Mouse (Mus musculus): Measurements from ENCODE around the gene Tbc1d22a. TPM values are rescaled to one million over a fixed set of nuclear protein-coding genes. Genes with fewer than 3 reads are reported as not detected.

The Tbc1d22a gene
- polyA plus RNA-seq, 1 experiment: not detected

DNA sequence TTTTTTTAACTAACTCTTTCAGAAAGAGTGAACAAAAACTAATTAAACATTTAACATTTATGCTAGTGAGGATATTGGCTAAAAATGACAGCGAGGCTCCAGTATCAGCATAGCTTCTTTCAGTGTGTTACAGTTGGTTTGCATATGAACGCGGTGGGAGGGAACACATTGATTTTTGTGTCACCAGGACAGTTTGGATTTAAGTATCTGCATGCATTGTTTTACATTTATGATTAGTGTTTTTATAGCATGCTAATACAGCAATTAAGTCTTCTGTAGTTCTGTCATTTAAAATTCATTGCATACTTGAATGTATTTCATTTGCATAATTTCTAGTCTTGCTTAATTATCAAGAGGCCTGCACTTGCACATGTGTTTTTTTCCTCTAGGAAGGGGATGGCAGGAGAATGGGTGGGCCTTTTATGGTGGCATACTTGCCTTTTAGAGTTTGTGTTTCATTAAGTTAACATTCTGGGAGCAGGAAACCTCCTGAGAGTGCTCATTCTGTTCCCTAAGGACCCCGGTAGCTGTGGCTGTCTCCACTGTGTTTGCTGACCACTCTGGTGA, 81.5 kb downstream of the Tbc1d22a start:
- Histone ChIP-seq H3K4me3 (ENCODE audit: insufficient read depth, low read depth, low read length) (no peak overlapping the region), H3K27ac (ENCODE audit: insufficient read depth, low read depth, low read length) (no peak overlapping the region), H3K4me1 (ENCODE audit: control insufficient read depth, insufficient read depth, low read length) (peaks cover 5% of the 10 kb centered on the region)
- TF ChIP-seq POLR2A (IDR thresholded peaks at IDR 0.05; ENCODE audit: insufficient read depth, low read depth, low read length): no peak
- no peak for TF ChIP-seq CTCF (IDR thresholded peaks at IDR 0.05; ENCODE audit: insufficient read depth, low read depth, low read length)
- WGBS: 67% methylated on average over 4 of the region's 4 CpGs

DNA sequence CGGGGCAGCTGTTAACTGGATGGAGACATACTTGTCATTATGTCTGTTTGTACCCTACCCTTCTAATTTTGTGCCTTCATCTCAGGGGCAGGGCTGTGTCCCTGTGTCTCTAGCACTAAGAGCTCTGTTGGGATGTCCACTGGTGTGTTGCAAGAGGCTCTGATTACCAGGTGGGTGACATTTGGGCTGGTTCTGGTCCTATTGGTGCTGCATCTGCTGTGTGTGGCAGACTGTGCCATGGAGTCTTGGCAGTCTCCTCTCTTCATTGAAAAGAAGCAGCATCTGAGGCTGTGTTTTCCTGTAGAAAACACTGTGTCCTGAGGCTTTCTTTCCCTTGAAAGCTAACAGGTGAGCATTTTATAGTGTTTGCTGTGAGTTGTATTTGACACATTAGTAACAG, 83.0 kb downstream of the Tbc1d22a start:
- TF ChIP-seq CTCF (IDR thresholded peaks at IDR 0.05; ENCODE audit: insufficient read depth, low read depth, low read length) (no peak), POLR2A (IDR thresholded peaks at IDR 0.05; ENCODE audit: insufficient read depth, low read depth, low read length) (no peak)
- Histone ChIP-seq H3K27ac (ENCODE audit: insufficient read depth, low read depth, low read length) (no peak overlapping the region), H3K4me1 (ENCODE audit: control insufficient read depth, insufficient read depth, low read length) (peaks cover 2% of the 10 kb centered on the region), H3K4me3 (ENCODE audit: insufficient read depth, low read depth, low read length) (no peak overlapping the region)
- WGBS: 96% methylated on average over 1 of the region's 1 CpGs

DNA sequence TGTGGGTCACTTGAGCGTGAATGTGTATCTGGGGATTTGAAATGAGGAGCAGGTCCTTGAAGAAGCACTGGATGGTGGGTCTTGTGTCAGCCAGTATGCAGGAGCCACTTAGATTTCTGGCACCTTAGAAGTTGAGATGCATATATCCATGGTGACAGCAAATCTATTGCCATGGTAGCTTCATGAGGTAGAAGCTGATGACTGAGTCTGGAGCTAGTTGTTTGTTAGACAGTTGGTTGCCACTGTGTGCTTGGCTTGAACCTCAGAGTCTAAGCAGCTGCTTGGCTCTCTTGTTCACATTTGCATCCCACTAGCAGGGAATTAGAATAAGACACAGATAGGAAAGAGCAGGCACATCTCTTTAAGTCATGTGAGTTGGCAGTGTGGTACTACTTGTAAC, 89.6 kb downstream of the Tbc1d22a start:
- Histone ChIP-seq H3K27ac (ENCODE audit: insufficient read depth, low read depth, low read length) (no peak overlapping the region), H3K4me1 (ENCODE audit: control insufficient read depth, insufficient read depth, low read length) (peaks cover 4% of the 10 kb centered on the region), H3K4me3 (ENCODE audit: insufficient read depth, low read depth, low read length) (no peak overlapping the region)
- WGBS: 95% methylated on average over 1 of the region's 1 CpGs
- TF ChIP-seq CTCF (IDR thresholded peaks at IDR 0.05; ENCODE audit: insufficient read depth, low read depth, low read length) (no peak), POLR2A (IDR thresholded peaks at IDR 0.05; ENCODE audit: insufficient read depth, low read depth, low read length) (no peak)

DNA sequence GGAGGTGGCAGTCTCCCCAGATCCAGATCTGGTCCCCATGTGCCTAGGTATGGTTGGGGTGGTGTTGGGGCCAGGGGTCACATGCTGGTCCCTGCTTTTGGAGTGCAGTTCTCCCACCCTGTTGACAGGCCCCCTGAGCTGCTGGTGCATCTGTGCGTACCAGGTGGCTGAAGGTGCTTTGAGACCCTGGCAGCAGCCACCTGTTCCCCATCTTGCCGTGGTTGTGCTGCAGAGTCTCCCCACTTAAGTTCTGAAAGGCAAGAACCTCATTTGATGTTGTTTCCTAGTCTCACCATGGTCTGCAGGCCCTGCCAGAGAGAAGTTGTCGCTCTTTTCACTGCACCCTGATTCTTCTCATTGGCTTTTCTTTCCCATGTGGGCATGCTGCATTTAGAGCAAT, 90.6 kb downstream of the Tbc1d22a start:
- TF ChIP-seq CTCF (IDR thresholded peaks at IDR 0.05; ENCODE audit: insufficient read depth, low read depth, low read length): no peak
- TF ChIP-seq POLR2A (IDR thresholded peaks at IDR 0.05; ENCODE audit: insufficient read depth, low read depth, low read length): no peak
- Histone ChIP-seq H3K27ac (ENCODE audit: insufficient read depth, low read depth, low read length) (no peak overlapping the region), H3K4me1 (ENCODE audit: control insufficient read depth, insufficient read depth, low read length) (peaks cover 9% of the 10 kb centered on the region), H3K4me3 (ENCODE audit: insufficient read depth, low read depth, low read length) (no peak overlapping the region)
- 92% methylated on average over 3 of the region's 3 CpGs for WGBS

DNA sequence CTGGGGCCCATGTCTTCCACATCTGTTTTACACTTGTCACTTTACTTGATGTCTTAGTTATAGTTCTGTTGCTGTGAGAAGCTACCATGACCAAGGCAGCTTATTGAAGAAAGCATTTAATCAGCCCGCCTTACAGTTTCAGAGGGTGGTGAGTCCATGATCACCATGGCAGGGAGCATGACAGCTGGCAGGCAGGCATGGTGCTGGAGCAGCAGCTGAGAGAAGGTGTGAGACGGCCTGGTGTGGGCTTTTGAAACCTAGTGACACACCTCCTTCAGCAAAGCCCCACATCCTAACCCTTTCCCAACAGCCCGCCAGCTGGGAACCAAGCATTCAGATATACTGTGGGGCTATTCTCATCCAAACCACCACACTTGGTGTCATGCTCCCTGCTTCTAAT, 91.0 kb downstream of the Tbc1d22a start:
- Histone ChIP-seq H3K27ac (ENCODE audit: insufficient read depth, low read depth, low read length) (no peak overlapping the region), H3K4me1 (ENCODE audit: control insufficient read depth, insufficient read depth, low read length) (peaks cover 9% of the 10 kb centered on the region), H3K4me3 (ENCODE audit: insufficient read depth, low read depth, low read length) (no peak overlapping the region)
- no peak for TF ChIP-seq CTCF (IDR thresholded peaks at IDR 0.05; ENCODE audit: insufficient read depth, low read depth, low read length)
- no peak for TF ChIP-seq POLR2A (IDR thresholded peaks at IDR 0.05; ENCODE audit: insufficient read depth, low read depth, low read length)
- 87% methylated on average over 3 of the region's 3 CpGs for WGBS

- Histone ChIP-seq H3K4me3 (ENCODE audit: insufficient read depth, low read depth, low read length) (no peak overlapping the region), H3K27ac (ENCODE audit: insufficient read depth, low read depth, low read length) (peak overlapping the region; percentile 92), H3K4me1 (ENCODE audit: control insufficient read depth, insufficient read depth, low read length) (peaks cover 9% of the 10 kb centered on the region)
- WGBS: 52% methylated on average over 5 of the region's 5 CpGs
- TF ChIP-seq POLR2A (IDR thresholded peaks at IDR 0.05; ENCODE audit: insufficient read depth, low read depth, low read length) (no peak), CTCF (IDR thresholded peaks at IDR 0.05; ENCODE audit: insufficient read depth, low read depth, low read length) (no peak)
These were observed 95.1 kb downstream of the Tbc1d22a start for GRCm38 (mm10) chr15:86309213-86309829.

DNA sequence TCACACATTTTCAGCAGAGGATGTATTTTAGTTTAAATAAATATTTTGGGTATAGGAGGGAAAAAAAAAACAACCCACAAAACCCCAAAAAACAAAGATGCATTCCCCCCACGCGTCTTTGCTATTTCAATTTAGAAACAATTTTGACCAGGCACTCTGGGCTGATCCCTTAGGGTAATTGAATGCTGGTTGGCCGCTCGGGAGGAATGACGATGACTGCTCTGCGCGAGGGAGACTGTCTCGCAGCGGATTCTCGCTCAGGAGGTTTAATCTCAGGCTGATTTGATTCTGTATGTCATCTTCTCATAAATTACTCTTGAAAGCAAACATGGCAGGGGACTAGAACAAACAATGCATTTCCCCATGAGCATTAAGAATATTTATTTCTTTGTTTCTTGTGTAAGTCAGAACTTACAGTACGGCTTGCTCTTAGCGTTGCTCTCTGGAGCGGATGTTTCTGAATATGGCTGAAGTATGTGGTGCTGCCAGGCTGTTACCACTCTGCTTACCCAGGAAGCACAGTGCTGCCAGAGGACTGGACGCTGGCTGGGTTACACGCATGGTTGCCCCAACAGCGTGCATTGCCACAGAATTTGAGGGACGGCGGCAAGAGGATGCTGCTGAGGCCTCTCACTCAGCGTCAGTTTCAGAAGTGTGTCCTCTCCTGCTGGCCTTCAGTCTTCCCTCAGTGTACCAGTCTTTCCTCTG, 106.7 kb downstream of the Tbc1d22a start:
- TF ChIP-seq CTCF (IDR thresholded peaks at IDR 0.05; ENCODE audit: insufficient read depth, low read depth, low read length): no peak
- no peak for TF ChIP-seq POLR2A (IDR thresholded peaks at IDR 0.05; ENCODE audit: insufficient read depth, low read depth, low read length)
- H3K4me3 ChIP-seq (ENCODE audit: insufficient read depth, low read depth, low read length): no peak overlapping the region
- no peak overlapping the region for H3K27ac ChIP-seq (ENCODE audit: insufficient read depth, low read depth, low read length)
- 85% methylated on average over 19 of the region's 19 CpGs for WGBS
- no peaks in the 10 kb centered on the region for H3K4me1 ChIP-seq (ENCODE audit: control insufficient read depth, insufficient read depth, low read length)

DNA sequence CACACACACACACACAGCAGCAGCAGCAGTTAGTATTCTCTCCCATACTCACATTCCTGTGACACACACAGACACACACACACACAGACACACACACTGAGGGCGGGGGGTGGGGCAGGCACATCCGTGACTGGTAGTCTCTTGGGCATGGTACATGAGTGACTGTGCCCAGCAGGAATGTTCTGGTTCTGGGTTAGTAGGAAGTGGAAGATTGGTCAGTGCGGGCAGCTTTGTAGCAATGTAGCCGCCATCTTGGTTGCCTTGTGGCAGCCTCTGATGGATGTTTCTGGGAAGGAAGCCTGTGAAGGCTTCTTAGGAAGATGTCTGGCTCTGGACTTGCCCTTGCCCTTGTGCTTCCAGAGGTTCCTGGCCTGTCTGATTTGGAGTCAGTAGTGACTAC, 112.1 kb downstream of the Tbc1d22a start:
- H3K27ac ChIP-seq (ENCODE audit: insufficient read depth, low read depth, low read length): no peak overlapping the region
- 94% methylated on average over 4 of the region's 4 CpGs for WGBS
- peaks cover 6% of the 10 kb centered on the region; the same call in 1 of the 2 replicates for H3K4me1 ChIP-seq (ENCODE audit: control insufficient read depth, insufficient read depth, low read length)
- H3K4me3 ChIP-seq (ENCODE audit: insufficient read depth, low read depth, low read length): no peak overlapping the region
- TF ChIP-seq POLR2A (IDR thresholded peaks at IDR 0.05; ENCODE audit: insufficient read depth, low read depth, low read length): no peak

DNA sequence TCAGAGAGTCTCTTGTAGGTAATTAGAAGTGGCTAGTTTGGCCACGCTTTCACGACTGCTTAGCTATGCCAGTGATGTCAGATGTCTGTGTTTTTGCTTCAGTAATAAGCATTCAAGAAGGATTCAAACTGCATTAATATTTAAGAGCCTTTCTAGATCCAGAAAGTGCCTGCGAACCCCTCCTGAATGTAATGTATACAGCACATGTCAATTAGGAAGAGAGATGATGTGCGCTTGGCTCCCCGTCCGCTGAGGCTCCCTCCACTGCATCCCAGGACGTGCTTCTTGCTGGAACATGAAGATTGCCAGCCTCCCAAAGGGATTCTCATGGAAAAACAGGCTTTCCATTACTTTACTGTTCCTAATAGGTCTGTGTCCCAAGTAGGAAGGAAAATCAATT, 115.7 kb downstream of the Tbc1d22a start:
- TF ChIP-seq CTCF (IDR thresholded peaks at IDR 0.05; ENCODE audit: insufficient read depth, low read depth, low read length): no peak
- no peak for TF ChIP-seq POLR2A (IDR thresholded peaks at IDR 0.05; ENCODE audit: insufficient read depth, low read depth, low read length)
- H3K4me3 ChIP-seq (ENCODE audit: insufficient read depth, low read depth, low read length): no peak overlapping the region
- peaks cover 12% of the 10 kb centered on the region; the same call in 1 of the 2 replicates for H3K4me1 ChIP-seq (ENCODE audit: control insufficient read depth, insufficient read depth, low read length)
- WGBS: 93% methylated on average over 7 of the region's 7 CpGs
- H3K27ac ChIP-seq (ENCODE audit: insufficient read depth, low read depth, low read length): no peak overlapping the region

Data from olfactory bulb, adult 2 months (tissue).